Mouse (Mus musculus): ENCODE data around the gene Mpz. TPM values are rescaled to one million over a fixed set of nuclear protein-coding genes. Genes with fewer than 3 reads are reported as not detected.
A peak's percentile ranks its signal among the peaks of the same experiment; 100 is the strongest.

Mpz gene
- 10 to 100 TPM; 24.7 to 27.7 TPM for total RNA-seq (2021)
- long read RNA-seq, experiment 1, partial matches to known transcripts = 1 of 14 reads
- long read RNA-seq, experiment 1, other reads (novel, unspliced or antisense) = 12 of 14 reads
- long read RNA-seq, experiment 2, transcript Mpz-202 (6 exons, 1,278 nt) = major isoform, 7 of 30 reads
- long read RNA-seq, experiment 2, partial matches to known transcripts = 1 of 30 reads
- long read RNA-seq, experiment 2, other reads (novel, unspliced or antisense) = 22 of 30 reads

GRCm38 (mm10) chr1:171149974-171150760, at the start of gene Mpz, which contains the start of gene Sdhc:
TSS of gene Mpz (plus strand) at chr1:171150711.
TSS of gene Sdhc (minus strand) at chr1:171150603.
- intact Hi-C loops (cut with DNase I) = loop anchor here (2.0 kb wide), 1 partner anchor 31 kb away; no protein-coding TSS in a partner anchor
- peak; percentile 96 for DNase-seq
- peak within 1 kb of the TSS; percentile 79 for H3K4me3 ChIP-seq
- no peak for TF ChIP-seq CTCF (IDR thresholded peaks at IDR 0.05)
- peak within 1 kb of the TSS; percentile 94 for H3K27ac ChIP-seq

- H3K27ac ChIP-seq = no peak overlapping the region
- TF ChIP-seq CTCF (IDR thresholded peaks at IDR 0.05) = no peak
- intact Hi-C loops (cut with DNase I) = no loop called here
- H3K4me3 ChIP-seq = no peak overlapping the region
- DNase-seq = no peak
Observed at GRCm38 (mm10) chr1:171101033-171101432, 49.5 kb upstream of the Mpz start.

GRCm38 (mm10) chr1:171101733-171102546, 48.6 kb upstream of the Mpz start:
- H3K27ac ChIP-seq = peak overlapping the region; percentile 91
- peak; percentile 89 for DNase-seq
- intact Hi-C loops (cut with DNase I) = loop anchor here (2.0 kb wide), 1 partner anchor 63 kb away; no protein-coding TSS in a partner anchor

GRCm38 (mm10) chr1:171102547-171103177, 47.8 kb upstream of the Mpz start:
- peak overlapping the region; percentile 81 for H3K4me3 ChIP-seq
- intact Hi-C loops (cut with DNase I) = loop anchor here (2.0 kb wide), 1 partner anchor 64 kb away; no protein-coding TSS in a partner anchor
- DNase-seq = peak; percentile 83
- TF ChIP-seq CTCF (IDR thresholded peaks at IDR 0.05) = no peak
- peak overlapping the region; percentile 91 for H3K27ac ChIP-seq

More at GRCm38 (mm10) chr1:171101733-171102546, 48.6 kb upstream of the Mpz start:
- H3K4me3 ChIP-seq = peak overlapping the region; percentile 81
- peak; percentile 28; the same call in 1 of the 2 replicates for TF ChIP-seq CTCF (IDR thresholded peaks at IDR 0.05)

- no peak for TF ChIP-seq CTCF (IDR thresholded peaks at IDR 0.05)
- intact Hi-C loops (cut with DNase I) = loop anchor here (2.0 kb wide), 1 partner anchor 65 kb away; no protein-coding TSS in a partner anchor
- H3K4me3 ChIP-seq = peak overlapping the region; percentile 81
- peak; percentile 40 for DNase-seq
- H3K27ac ChIP-seq = no peak overlapping the region; the same call in 1 of the 2 replicates
Observed at GRCm38 (mm10) chr1:171103179-171103840, 47.2 kb upstream of the Mpz start.

- H3K4me3 ChIP-seq = no peak overlapping the region
- DNase-seq = no peak
- no peak for TF ChIP-seq CTCF (IDR thresholded peaks at IDR 0.05)
- intact Hi-C loops (cut with DNase I) = no loop called here
- H3K27ac ChIP-seq = no peak overlapping the region
Observed at GRCm38 (mm10) chr1:171105226-171105625, 45.3 kb upstream of the Mpz start.

- Histone ChIP-seq H3K27ac (no peak overlapping the region), H3K4me3 (no peak overlapping the region)
- no peak for DNase-seq
- no peak for TF ChIP-seq CTCF (IDR thresholded peaks at IDR 0.05)
- intact Hi-C loops (cut with DNase I) = loop anchor here (2.0 to 10.0 kb wide), 3 partner anchors 65 to 235 kb away; partner anchors contain the start of genes Nit1, Pfdn2, Ppox and Usp21
Observed at GRCm38 (mm10) chr1:171109620-171110019, 40.9 kb upstream of the Mpz start.

- no peak for TF ChIP-seq CTCF (IDR thresholded peaks at IDR 0.05)
- DNase-seq = no peak
- intact Hi-C loops (cut with DNase I) = loop anchor here (2.0 to 10.0 kb wide), 3 partner anchors 66 to 234 kb away; partner anchors contain the start of genes Nit1, Pfdn2, Ppox and Usp21
- Histone ChIP-seq H3K27ac (peak overlapping the region; percentile 91), H3K4me3 (peak overlapping the region; percentile 89)
Observed at GRCm38 (mm10) chr1:171110659-171111019, 39.9 kb upstream of the Mpz start.

GRCm38 (mm10) chr1:171111020-171111780, 39.3 kb upstream of the Mpz start:
- H3K4me3 ChIP-seq = peak overlapping the region; percentile 89
- no peak; the same call in 1 of the 2 replicates for TF ChIP-seq CTCF (IDR thresholded peaks at IDR 0.05)
- intact Hi-C loops (cut with DNase I) = loop anchor here (2.0 to 10.0 kb wide), 3 partner anchors 66 to 234 kb away; partner anchors contain the start of genes Nit1, Pfdn2, Ppox and Usp21
- DNase-seq = peak; percentile 95
- peak overlapping the region; percentile 91 for H3K27ac ChIP-seq
